Mouse (Mus musculus) effector memory CD4-positive, alpha-beta T cell, adult 7 months (primary cell): Measurements from ENCODE around the gene Olfr432. TPM values are rescaled to one million over a fixed set of nuclear protein-coding genes. Genes with fewer than 3 reads are reported as not detected.

Experiments used
- polyA plus RNA-seq: library from polyadenylated mRNA; unstranded; fragments of 100-300 nt; shearing (Covaris generic); gene quantifications from one replicate; pipeline ENCODE4 v1.2.1, GENCODE M21; 2017

Gene Olfr432
- polyA plus RNA-seq, result 0.54 TPM

GRCm38 (mm10) chr1:174048893-174049292 lies at the start of gene Olfr432:
Gene Olfr432, plus strand, starts transcription at chr1:174049205.

DNA sequence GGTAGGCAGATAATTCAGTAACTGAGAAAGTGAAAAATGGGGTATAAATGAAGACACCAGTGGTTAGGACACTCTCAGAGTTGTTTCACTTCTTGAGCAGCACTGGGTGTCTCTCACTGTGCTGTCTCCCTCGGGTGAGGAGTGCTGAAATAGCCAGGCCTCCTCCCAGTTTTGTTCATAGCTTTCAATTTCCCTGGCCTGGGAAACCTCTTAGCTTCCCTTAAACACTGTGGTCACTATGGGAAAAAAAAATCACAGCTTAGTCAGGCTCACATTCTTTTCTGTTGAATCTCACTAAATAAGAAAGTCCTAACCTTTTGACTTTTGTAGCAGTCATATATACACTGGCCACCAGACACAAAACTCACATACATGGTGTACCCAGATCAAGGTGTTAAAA lies 17.3 kb upstream of the Olfr432 start, which contains the start of gene Ifi205:
Gene Ifi205 (minus strand): TSS at position 113 of the 400 bp plus-strand sequence.

DNA sequence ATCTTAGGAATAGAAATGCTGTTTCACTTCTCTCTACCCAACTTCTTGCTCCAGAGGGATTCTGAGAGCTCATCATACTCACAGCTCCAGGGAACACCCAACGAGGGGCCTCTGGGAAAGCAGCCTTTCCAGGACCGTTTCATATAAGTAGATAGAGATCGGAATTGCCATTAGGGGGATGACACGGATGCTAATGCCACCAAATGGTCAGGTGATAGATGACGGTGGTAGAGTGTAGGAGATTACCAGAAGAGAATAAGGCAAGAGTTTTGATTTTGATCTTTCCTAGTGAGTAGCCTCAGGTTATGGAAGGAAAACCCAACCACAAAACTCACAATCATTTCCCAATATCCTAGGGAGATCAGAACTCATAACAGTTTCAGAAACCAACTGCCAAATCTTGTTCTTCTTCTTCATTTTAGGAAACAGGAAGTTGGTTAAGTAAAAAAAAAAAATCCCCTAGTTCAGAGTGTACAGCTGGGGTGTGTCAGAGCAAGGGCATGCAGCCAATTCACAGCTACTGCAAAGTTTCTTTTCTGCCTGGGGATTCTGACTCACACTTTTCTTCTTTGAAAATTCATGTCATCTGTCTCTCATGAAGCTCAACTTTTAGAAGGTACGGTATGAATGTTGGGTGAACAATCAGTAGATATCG lies 8.4 kb upstream of the Olfr432 start, which contains the start of gene Olfr433:
Gene Olfr433 (plus strand): TSS at position 183 of the 655 bp plus-strand sequence.

GRCm38 (mm10) chr1:174066305-174066704 lies 17.3 kb downstream of the Olfr432 start, which contains the start of gene Olfr430:
Gene Olfr430, plus strand, starts transcription at chr1:174066605.

GRCm38 (mm10) chr1:174084031-174084430 lies 35.0 kb downstream of the Olfr432 start, which contains the start of gene Olfr429:
Gene Olfr429, plus strand, starts transcription at chr1:174084331.

GRCm38 (mm10) chr1:174096591-174096990 lies 47.6 kb downstream of the Olfr432 start, which contains the start of gene Olfr427:
Gene Olfr427, plus strand, starts transcription at chr1:174096891.

Other genes with a start within 250 kb of the Olfr432 start
- 19.8 TPM for gene Ifi211, start 136.2 kb upstream of the Olfr432 start, polyA plus RNA-seq
- 467 TPM for gene Mndal, start 106.7 kb upstream of the Olfr432 start, polyA plus RNA-seq
- gene Ifi203, start 106.5 kb upstream of the Olfr432 start, polyA plus RNA-seq, result 263 TPM
- gene Ifi202b, start 66.5 kb upstream of the Olfr432 start, polyA plus RNA-seq, result 0.22 TPM
- gene Ifi205, start 17.4 kb upstream of the Olfr432 start, polyA plus RNA-seq, result not detected
- gene Olfr433, start 8.5 kb upstream of the Olfr432 start, polyA plus RNA-seq, result not detected
- gene Olfr430, start 17.4 kb downstream of the Olfr432 start, polyA plus RNA-seq, result not detected
- not detected for gene Olfr429, start 35.1 kb downstream of the Olfr432 start, polyA plus RNA-seq
- gene Olfr427, start 47.7 kb downstream of the Olfr432 start, polyA plus RNA-seq, result not detected
- not detected for gene Olfr231, start 72.0 kb downstream of the Olfr432 start, polyA plus RNA-seq
- gene Olfr424, start 82.3 kb downstream of the Olfr432 start, polyA plus RNA-seq, result not detected
- 0.24 TPM for gene Olfr420, start 106.4 kb downstream of the Olfr432 start, polyA plus RNA-seq
- 0.05 TPM for gene Spta1, start 123.6 kb downstream of the Olfr432 start, polyA plus RNA-seq
- gene Olfr419, start 202.9 kb downstream of the Olfr432 start, polyA plus RNA-seq, result not detected